Mouse (Mus musculus): ENCODE data around the gene Atoh8. TPM values are rescaled to one million over a fixed set of nuclear protein-coding genes. Genes with fewer than 3 reads are reported as not detected.

Gene Atoh8
- 9.0 and 9.7 TPM in 2 replicates for polyA plus RNA-seq (2015; fragmentation: Nextera tagmentation; extraction: Ambion mirVana)

DNA sequence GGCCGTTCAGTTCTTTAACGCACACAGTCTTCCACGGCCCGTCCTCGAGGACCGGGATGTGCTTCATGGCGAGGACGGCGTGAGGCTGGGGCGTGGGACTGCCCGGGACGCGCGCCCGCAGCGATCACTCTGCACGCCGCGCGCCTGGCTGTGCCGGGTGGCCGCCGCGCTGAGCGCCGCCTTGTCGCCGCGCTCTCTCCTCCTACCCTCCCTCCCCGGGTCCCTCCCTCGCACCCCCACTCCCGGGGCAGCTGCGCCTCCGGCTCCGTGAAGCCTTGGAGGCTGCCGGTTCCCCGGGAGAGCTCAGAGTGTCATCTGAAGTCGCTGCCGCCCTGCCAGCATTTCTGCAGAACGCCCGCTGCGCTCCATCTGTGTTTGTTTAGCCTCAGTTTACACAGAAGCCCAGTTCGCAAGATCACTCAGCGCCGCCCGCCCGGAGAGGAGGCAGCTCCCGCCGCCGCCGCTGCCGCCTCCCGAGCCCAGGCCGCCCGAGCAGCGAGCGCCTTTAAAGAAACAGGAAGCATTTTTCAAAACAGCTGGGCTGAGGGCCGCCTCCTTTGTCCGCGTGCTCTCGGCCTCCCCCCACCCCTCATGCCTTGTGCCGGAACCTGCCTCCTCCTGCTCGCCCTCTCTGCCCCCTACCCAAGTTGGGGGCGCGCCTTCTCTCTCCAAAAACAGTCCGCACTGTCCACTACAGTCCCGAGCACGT lies at the start of gene Atoh8:
Gene Atoh8, minus strand, starts transcription at position 480 of the 709 bp plus-strand sequence.

Other genes with a start within 250 kb of the Atoh8 start
- 41.9 and 43.6 TPM in 2 replicates for gene St3gal5, start 138.0 kb downstream of the Atoh8 start, polyA plus RNA-seq (2015; fragmentation: Nextera tagmentation; extraction: Ambion mirVana)
- gene Sftpb, start 69.0 kb upstream of the Atoh8 start, polyA plus RNA-seq (2015; fragmentation: Nextera tagmentation; extraction: Ambion mirVana) = 0.22 TPM in 1 of 2 replicates, not detected in the other
- 15.0 and 16.4 TPM in 2 replicates for gene Usp39, start 109.6 kb upstream of the Atoh8 start, polyA plus RNA-seq (2015; fragmentation: Nextera tagmentation; extraction: Ambion mirVana)
- 13.0 and 15.0 TPM in 2 replicates for gene 0610030E20Rik, start 111.7 kb upstream of the Atoh8 start, polyA plus RNA-seq (2015; fragmentation: Nextera tagmentation; extraction: Ambion mirVana)
- gene Tmem150a, start 119.9 kb upstream of the Atoh8 start, polyA plus RNA-seq (2015; fragmentation: Nextera tagmentation; extraction: Ambion mirVana) = 4.4 and 5.5 TPM in 2 replicates
- 47.1 and 53.8 TPM in 2 replicates for gene Rnf181, start 131.4 kb upstream of the Atoh8 start, polyA plus RNA-seq (2015; fragmentation: Nextera tagmentation; extraction: Ambion mirVana)
- gene Vamp5, start 144.9 kb upstream of the Atoh8 start, polyA plus RNA-seq (2015; fragmentation: Nextera tagmentation; extraction: Ambion mirVana) = 17.6 and 21.9 TPM in 2 replicates
- gene Vamp8, start 155.1 kb upstream of the Atoh8 start, polyA plus RNA-seq (2015; fragmentation: Nextera tagmentation; extraction: Ambion mirVana) = 90.7 and 105 TPM in 2 replicates
- 14.1 and 17.0 TPM in 2 replicates for gene Ggcx, start 178.7 kb upstream of the Atoh8 start, polyA plus RNA-seq (2015; fragmentation: Nextera tagmentation; extraction: Ambion mirVana)
- 274 and 281 TPM in 2 replicates for gene Mat2a, start 204.0 kb upstream of the Atoh8 start, polyA plus RNA-seq (2015; fragmentation: Nextera tagmentation; extraction: Ambion mirVana)

All from skeletal muscle tissue, postnatal 0 days (tissue).